Mouse (Mus musculus): ENCODE results near the gene Retreg2. TPM values are rescaled to one million over a fixed set of nuclear protein-coding genes. Genes with fewer than 3 reads are reported as not detected.
A peak's percentile ranks its signal among the peaks of the same experiment; 100 is the strongest.

Gene Retreg2
- polyA plus RNA-seq, 1 experiment from 2014 or later: 52.7 TPM

DNA sequence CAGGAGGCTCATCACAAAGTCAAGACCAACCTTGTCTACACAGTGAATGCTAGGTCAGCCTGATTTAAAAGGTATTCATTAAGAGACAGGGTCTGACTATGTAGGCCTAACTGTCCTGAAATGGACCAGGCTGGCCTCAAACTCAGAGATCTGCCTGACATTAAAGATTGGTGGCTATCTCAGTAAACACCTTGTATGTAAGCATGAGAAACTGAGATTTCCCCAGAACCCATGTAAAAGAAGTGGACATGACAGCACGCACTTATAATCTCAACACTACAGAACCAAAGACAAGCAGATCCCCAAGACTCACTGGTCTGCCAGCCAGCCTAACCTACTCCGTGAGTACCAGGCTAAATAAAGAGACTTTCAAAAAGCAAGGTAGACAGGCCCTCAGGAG lies 4.1 kb upstream of the Retreg2 start:
- Histone ChIP-seq H3K27ac (ENCODE audit: low read length) (peak overlapping the region; percentile 95), H3K4me1 (ENCODE audit: control insufficient read depth, low read depth, low read length) (peaks cover 61% of the 10 kb centered on the region), H3K9me3 (replicated peaks; ENCODE audit: control insufficient read depth, low read length) (no peaks in the 10 kb centered on the region), H3K9ac (ENCODE audit: low read depth, low read length) (peak overlapping the region; percentile 8; the same call in 1 of the 2 replicates), H3K4me2 (ENCODE audit: low read depth, low read length) (peak overlapping the region; percentile 64), H3K27me3 (ENCODE audit: control insufficient read depth, insufficient read depth, low read depth, low read length) (no peaks in the 10 kb centered on the region), H3K4me3 (ENCODE audit: low read depth, low read length) (peak overlapping the region; percentile 20; the same call in 1 of the 2 replicates), H3K36me3 (ENCODE audit: control insufficient read depth, insufficient read depth) (peaks cover 39% of the 10 kb centered on the region)
- ATAC-seq (ENCODE audit: low read depth): no peak
- WGBS (ENCODE audit: insufficient replicate concordance): 59% methylated on average over 2 of the region's 2 CpGs

DNA sequence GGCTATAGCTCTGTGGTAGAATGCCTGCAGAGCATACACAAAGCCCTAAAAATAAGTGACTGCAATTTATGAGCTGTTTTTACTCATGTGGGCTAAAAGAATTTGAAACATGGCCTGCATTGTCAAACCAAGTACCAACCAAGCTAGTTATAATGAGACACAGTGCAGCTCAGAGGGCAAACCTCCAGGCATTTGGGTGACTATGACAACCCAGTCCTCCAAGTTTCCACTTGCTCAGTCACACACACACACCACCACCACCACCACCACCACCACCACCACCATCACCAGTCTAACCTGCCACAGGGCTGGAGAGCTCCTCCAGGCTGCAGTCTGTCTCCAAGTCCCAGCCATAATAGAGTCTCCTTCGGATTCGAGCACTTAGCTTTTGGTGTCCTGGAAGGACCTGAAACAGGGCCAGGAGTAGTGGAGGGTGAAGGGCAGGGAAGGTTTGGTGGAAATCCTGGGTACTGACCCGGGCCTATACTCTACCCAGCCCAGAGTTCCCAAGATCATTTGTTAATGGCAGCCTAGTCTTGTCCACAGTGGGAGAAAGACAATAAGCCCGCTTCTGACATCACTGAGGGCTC lies 1.9 kb upstream of the Retreg2 start:
- Histone ChIP-seq H3K4me1 (ENCODE audit: control insufficient read depth, low read depth, low read length) (peaks cover 68% of the 10 kb centered on the region), H3K36me3 (ENCODE audit: control insufficient read depth, insufficient read depth) (peaks cover 42% of the 10 kb centered on the region), H3K27me3 (ENCODE audit: control insufficient read depth, insufficient read depth, low read depth, low read length) (no peaks in the 10 kb centered on the region), H3K4me2 (ENCODE audit: low read depth, low read length) (peak overlapping the region; percentile 91), H3K4me3 (ENCODE audit: low read depth, low read length) (peak overlapping the region; percentile 96), H3K27ac (ENCODE audit: low read length) (peak overlapping the region; percentile 100), H3K9ac (ENCODE audit: low read depth, low read length) (peak overlapping the region; percentile 99), H3K9me3 (replicated peaks; ENCODE audit: control insufficient read depth, low read length) (no peaks in the 10 kb centered on the region)
- WGBS (ENCODE audit: insufficient replicate concordance): 28% methylated on average over 4 of the region's 4 CpGs
- no peak for ATAC-seq (ENCODE audit: low read depth)

DNA sequence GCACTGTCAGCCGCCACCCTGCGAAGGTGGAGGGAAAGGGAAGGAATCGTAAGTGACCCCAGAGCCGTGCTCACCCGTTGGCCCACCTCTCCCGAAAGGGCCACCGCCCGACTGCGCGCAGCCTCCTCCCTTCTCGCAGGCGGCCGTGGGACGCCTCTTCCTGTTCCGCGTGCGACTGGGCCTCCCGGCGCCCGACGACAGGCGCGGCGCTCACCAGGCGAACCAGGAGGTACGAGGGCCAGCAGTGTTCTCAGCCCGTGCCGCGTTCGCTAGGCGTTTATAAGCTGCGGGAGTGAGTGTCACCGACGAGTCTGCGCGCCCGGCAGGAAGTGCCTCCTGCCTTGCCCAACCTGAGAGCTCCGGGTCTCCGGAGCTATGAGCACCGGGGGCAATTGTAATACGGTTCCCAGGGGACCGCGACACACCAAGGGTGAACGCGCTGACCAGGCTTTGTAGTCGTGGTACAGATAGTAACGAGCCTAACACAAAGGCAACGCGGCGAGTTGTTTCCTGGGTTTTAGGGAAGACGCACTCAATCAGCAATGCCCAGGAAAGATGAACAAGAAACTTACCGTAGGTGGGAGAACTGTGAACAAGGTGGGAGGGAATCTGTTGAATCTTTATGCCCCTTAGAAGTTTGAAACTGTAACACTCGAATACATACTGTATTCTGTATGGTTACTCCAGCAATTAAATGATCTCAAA lies 940 bp upstream of the Retreg2 start:
- Histone ChIP-seq H3K9me3 (replicated peaks; ENCODE audit: control insufficient read depth, low read length) (no peaks in the 10 kb centered on the region), H3K27me3 (ENCODE audit: control insufficient read depth, insufficient read depth, low read depth, low read length) (no peaks in the 10 kb centered on the region), H3K36me3 (ENCODE audit: control insufficient read depth, insufficient read depth) (peaks cover 43% of the 10 kb centered on the region), H3K9ac (ENCODE audit: low read depth, low read length) (peak overlapping the region; percentile 99), H3K4me3 (ENCODE audit: low read depth, low read length) (peak overlapping the region; percentile 96), H3K4me2 (ENCODE audit: low read depth, low read length) (peak overlapping the region; percentile 91), H3K27ac (ENCODE audit: low read length) (peak overlapping the region; percentile 100), H3K4me1 (ENCODE audit: control insufficient read depth, low read depth, low read length) (peaks cover 68% of the 10 kb centered on the region)
- WGBS (ENCODE audit: insufficient replicate concordance): under 1% methylated on average over 53 of the region's 53 CpGs
- ATAC-seq (ENCODE audit: low read depth): peak; percentile 54

DNA sequence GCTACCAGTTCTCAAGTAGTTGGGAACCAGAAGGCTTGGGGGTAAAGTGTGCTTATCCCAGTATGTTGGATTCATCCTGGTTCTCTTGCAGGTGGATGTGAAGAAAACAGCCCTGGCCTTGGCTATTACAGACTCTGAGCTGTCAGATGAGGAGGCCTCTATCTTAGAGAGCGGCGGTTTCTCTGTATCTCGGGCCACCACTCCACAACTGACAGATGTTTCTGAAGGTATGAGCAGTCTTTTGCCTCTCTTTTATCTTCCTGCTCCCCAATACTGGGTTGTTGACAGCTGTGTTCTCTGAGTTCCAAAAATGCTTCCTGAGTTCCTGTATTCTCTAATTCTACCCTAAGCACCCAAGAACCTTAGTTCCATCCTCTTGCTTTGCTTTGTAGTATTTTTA lies 3.0 kb downstream of the Retreg2 start:
- Histone ChIP-seq H3K4me3 (ENCODE audit: low read depth, low read length) (peak overlapping the region; percentile 14), H3K36me3 (ENCODE audit: control insufficient read depth, insufficient read depth) (peaks cover 49% of the 10 kb centered on the region), H3K4me1 (ENCODE audit: control insufficient read depth, low read depth, low read length) (peaks cover 43% of the 10 kb centered on the region), H3K27ac (ENCODE audit: low read length) (peak overlapping the region; percentile 49), H3K27me3 (ENCODE audit: control insufficient read depth, insufficient read depth, low read depth, low read length) (no peaks in the 10 kb centered on the region), H3K9ac (ENCODE audit: low read depth, low read length) (0 out of 2 replicates have a peak overlapping the region, but pooled peaks have one; percentile 14), H3K9me3 (replicated peaks; ENCODE audit: control insufficient read depth, low read length) (no peaks in the 10 kb centered on the region), H3K4me2 (ENCODE audit: low read depth, low read length) (peak overlapping the region; percentile 91)
- no peak for ATAC-seq (ENCODE audit: low read depth)
- 24% methylated on average over 3 of the region's 3 CpGs for WGBS (ENCODE audit: insufficient replicate concordance)

DNA sequence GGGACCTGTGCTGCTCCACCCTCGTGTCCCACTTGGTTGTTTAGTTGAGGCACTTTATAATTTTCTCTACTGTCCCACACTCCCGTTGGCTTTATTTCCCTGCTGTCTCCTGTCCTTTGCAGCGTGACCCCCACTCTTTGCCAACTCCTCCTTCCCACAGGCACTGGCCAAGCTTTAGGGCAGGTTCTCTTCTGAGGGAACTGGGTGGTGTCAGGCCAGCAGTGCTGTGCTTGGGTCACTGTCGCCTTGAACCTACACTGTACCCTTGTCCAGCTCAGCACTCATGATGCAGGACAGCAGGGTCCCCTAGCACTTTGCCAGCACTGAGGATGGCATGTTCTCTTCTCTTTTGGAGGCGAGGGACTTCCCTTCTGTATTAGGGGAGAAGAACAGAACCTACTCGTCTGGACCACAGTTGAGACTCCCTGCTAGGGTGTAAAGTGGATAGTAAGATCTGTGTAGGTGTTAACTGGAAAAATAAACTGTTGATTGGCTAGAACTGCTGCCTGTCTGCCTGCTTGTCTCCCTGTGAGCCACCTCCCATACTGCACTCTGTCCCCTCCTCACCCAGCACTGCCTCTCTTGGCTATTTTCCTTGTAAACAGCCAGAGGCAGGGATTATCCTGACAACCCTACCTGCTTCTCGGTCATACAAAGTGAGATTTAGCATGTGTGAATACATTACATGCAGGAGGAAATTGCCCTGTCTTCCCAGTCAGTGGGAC lies 5.0 kb downstream of the Retreg2 start:
- H3K9ac ChIP-seq (ENCODE audit: low read depth, low read length): no peak overlapping the region
- H3K4me3 ChIP-seq (ENCODE audit: low read depth, low read length): no peak overlapping the region
- H3K4me1 ChIP-seq (ENCODE audit: control insufficient read depth, low read depth, low read length): peaks cover 43% of the 10 kb centered on the region
- no peaks in the 10 kb centered on the region for H3K9me3 ChIP-seq (replicated peaks; ENCODE audit: control insufficient read depth, low read length)
- H3K36me3 ChIP-seq (ENCODE audit: control insufficient read depth, insufficient read depth): peaks cover 49% of the 10 kb centered on the region
- peak overlapping the region; percentile 28; the same call in 1 of the 2 replicates for H3K27ac ChIP-seq (ENCODE audit: low read length)
- ATAC-seq (ENCODE audit: low read depth): no peak
- no peaks in the 10 kb centered on the region for H3K27me3 ChIP-seq (ENCODE audit: control insufficient read depth, insufficient read depth, low read depth, low read length)
- no peak overlapping the region for H3K4me2 ChIP-seq (ENCODE audit: low read depth, low read length)
- 78% methylated on average over 7 of the region's 7 CpGs for WGBS (ENCODE audit: insufficient replicate concordance)

DNA sequence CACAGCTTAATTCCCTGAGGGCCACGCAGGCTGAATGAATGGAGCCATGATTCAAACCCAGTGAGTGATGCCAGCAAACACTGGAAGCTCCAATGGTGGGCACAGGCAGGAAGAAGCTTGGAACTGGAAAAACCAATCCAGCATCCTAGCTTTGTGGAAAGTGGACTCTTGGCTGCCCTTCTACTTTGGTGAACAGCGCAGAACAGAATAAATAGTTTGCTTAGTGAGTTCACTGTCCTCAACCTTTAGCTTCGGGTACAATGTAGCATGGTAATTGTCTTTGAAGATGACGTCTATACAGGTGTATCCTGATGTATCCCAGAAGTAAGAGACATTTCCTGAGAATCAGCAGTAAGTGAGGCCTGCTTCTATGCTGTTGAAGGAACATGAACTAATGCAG lies 6.1 kb downstream of the Retreg2 start:
- WGBS (ENCODE audit: insufficient replicate concordance): 78% methylated on average over 4 of the region's 4 CpGs
- H3K27me3 ChIP-seq (ENCODE audit: control insufficient read depth, insufficient read depth, low read depth, low read length): no peaks in the 10 kb centered on the region
- peaks cover 49% of the 10 kb centered on the region for H3K36me3 ChIP-seq (ENCODE audit: control insufficient read depth, insufficient read depth)
- no peak overlapping the region for H3K4me2 ChIP-seq (ENCODE audit: low read depth, low read length)
- no peak overlapping the region for H3K4me3 ChIP-seq (ENCODE audit: low read depth, low read length)
- ATAC-seq (ENCODE audit: low read depth): peak; percentile 25; the same call in 1 of the 2 replicates
- no peaks in the 10 kb centered on the region for H3K9me3 ChIP-seq (replicated peaks; ENCODE audit: control insufficient read depth, low read length)
- H3K27ac ChIP-seq (ENCODE audit: low read length): no peak overlapping the region
- H3K4me1 ChIP-seq (ENCODE audit: control insufficient read depth, low read depth, low read length): peaks cover 41% of the 10 kb centered on the region
- H3K9ac ChIP-seq (ENCODE audit: low read depth, low read length): no peak overlapping the region

DNA sequence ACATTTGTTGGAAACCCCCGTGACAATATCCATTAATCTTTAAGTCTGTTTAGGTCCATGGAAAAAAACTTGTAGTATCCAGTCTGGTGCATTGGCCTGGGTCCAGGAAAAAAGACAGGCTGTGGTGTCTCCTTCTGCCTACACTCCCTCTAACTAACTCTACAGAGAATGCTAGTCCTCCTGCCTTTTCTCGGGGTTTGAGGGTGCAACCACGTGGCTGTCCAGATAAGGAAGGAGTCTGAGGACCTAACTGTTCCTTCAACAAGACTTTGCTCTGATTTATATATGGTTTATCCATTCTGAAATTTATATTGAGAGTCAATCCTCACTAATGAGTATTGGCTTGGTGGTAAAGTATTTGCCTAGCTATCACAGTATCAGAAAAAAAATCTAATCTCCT lies 13.3 kb downstream of the Retreg2 start:
- H3K4me3 ChIP-seq (ENCODE audit: low read depth, low read length): no peak overlapping the region
- peaks cover 23% of the 10 kb centered on the region for H3K4me1 ChIP-seq (ENCODE audit: control insufficient read depth, low read depth, low read length)
- 34% methylated on average over 3 of the region's 3 CpGs for WGBS (ENCODE audit: insufficient replicate concordance)
- no peaks in the 10 kb centered on the region for H3K9me3 ChIP-seq (replicated peaks; ENCODE audit: control insufficient read depth, low read length)
- H3K4me2 ChIP-seq (ENCODE audit: low read depth, low read length): no peak overlapping the region
- ATAC-seq (ENCODE audit: low read depth): no peak
- H3K27ac ChIP-seq (ENCODE audit: low read length): no peak overlapping the region
- no peaks in the 10 kb centered on the region for H3K36me3 ChIP-seq (ENCODE audit: control insufficient read depth, insufficient read depth)
- H3K27me3 ChIP-seq (ENCODE audit: control insufficient read depth, insufficient read depth, low read depth, low read length): no peaks in the 10 kb centered on the region
- H3K9ac ChIP-seq (ENCODE audit: low read depth, low read length): no peak overlapping the region

DNA sequence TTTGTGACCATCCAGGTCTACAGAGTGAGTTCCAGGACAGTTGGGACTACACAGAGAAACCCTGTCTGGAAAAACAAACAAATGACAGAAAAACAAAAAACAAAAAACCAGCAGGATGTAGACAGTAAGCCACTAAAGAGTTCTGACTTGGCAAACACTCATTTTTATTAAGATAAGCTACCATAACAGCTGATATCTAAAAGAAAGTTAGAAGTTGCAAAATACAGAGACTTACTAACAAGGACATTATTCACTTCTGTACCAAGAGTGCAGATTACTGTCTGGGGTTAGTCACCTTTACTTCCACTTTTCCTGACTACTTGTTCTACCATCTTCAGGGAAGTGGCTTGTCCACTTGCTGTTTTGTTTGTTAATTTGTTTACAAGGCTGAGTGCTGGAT lies 16.4 kb downstream of the Retreg2 start:
- no peak for ATAC-seq (ENCODE audit: low read depth)
- Histone ChIP-seq H3K9ac (ENCODE audit: low read depth, low read length) (no peak overlapping the region), H3K4me1 (ENCODE audit: control insufficient read depth, low read depth, low read length) (peaks cover 23% of the 10 kb centered on the region), H3K27me3 (ENCODE audit: control insufficient read depth, insufficient read depth, low read depth, low read length) (no peaks in the 10 kb centered on the region), H3K27ac (ENCODE audit: low read length) (peak overlapping the region; percentile 84), H3K36me3 (ENCODE audit: control insufficient read depth, insufficient read depth) (no peaks in the 10 kb centered on the region), H3K4me2 (ENCODE audit: low read depth, low read length) (no peak overlapping the region), H3K9me3 (replicated peaks; ENCODE audit: control insufficient read depth, low read length) (no peaks in the 10 kb centered on the region), H3K4me3 (ENCODE audit: low read depth, low read length) (no peak overlapping the region)

Measured in liver, embryonic 16.5 days (tissue).